Comparison of ENCODE assay signal across 8 mouse cellular contexts in genomic region chr2:45112021-45112747, GRCm38 (mm10). TPM values are rescaled to one million over a fixed set of nuclear protein-coding genes. Genes with fewer than 3 reads are reported as not detected.
DNase-seq lines count a peak whose midpoint lies in the region; ATAC-seq and TF ChIP-seq lines count a peak whose summit lies in the region.

No protein-coding gene starts in this region.

- H3K4me1 ChIP-seq in kidney, postnatal 0 days (replicated peaks; ENCODE audit: insufficient read depth, low read length) = 0 out of 2 replicates have a peak, but pooled peaks cover 2% of the 10 kb centered on the region
- no peaks in the 10 kb centered on the region for H3K4me1 ChIP-seq in brown adipose tissue, adult 24 weeks (ENCODE audit: control insufficient read depth, insufficient read depth, insufficient read length, low read length)
- peaks cover 43% of the 10 kb centered on the region for H3K4me1 ChIP-seq in hindbrain, embryonic 15.5 days (replicated peaks)
- peaks cover 52% of the 10 kb centered on the region for H3K4me1 ChIP-seq in midbrain, embryonic 10.5 days

- no peaks in the 10 kb centered on the region for H3K27me3 ChIP-seq in kidney, postnatal 0 days (ENCODE audit: insufficient read depth, low read length)
- 0 out of 2 replicates have a peak, but pooled peaks cover 2% of the 10 kb centered on the region for H3K27me3 ChIP-seq in hindbrain, embryonic 15.5 days
- no peaks in the 10 kb centered on the region for H3K27me3 ChIP-seq in midbrain, embryonic 10.5 days (ENCODE audit: low read depth, poor library complexity, severe bottlenecking)

- H3K4me2 ChIP-seq in kidney, postnatal 0 days (ENCODE audit: low read length) = peak overlapping the region; percentile 81
- peak overlapping the region; percentile 81 for H3K4me2 ChIP-seq in hindbrain, embryonic 15.5 days

- H3K36me3 ChIP-seq in kidney, postnatal 0 days (ENCODE audit: insufficient read depth, low read length) = no peaks in the 10 kb centered on the region
- H3K36me3 ChIP-seq in hindbrain, embryonic 15.5 days = no peaks in the 10 kb centered on the region
- H3K36me3 ChIP-seq in midbrain, embryonic 10.5 days = no peaks in the 10 kb centered on the region

- peak overlapping the region; percentile 86 for H3K4me3 ChIP-seq in kidney, postnatal 0 days (replicated peaks; ENCODE audit: low read depth, low read length)
- H3K4me3 ChIP-seq in brown adipose tissue, adult 24 weeks (ENCODE audit: insufficient read depth, low read depth, low read length) = peak overlapping the region; percentile 64
- H3K4me3 ChIP-seq in hindbrain, embryonic 15.5 days = peak overlapping the region; percentile 80
- peak overlapping the region; percentile 92 for H3K4me3 ChIP-seq in midbrain, embryonic 10.5 days

- TF ChIP-seq CTCF in kidney, postnatal 0 days (IDR thresholded peaks at IDR 0.05; ENCODE audit: low read depth) = no peak

- no peak for ATAC-seq in kidney, postnatal 0 days (replicated peaks; ENCODE audit: low FRiP score, low read depth)
- ATAC-seq in hindbrain, embryonic 15.5 days (ENCODE audit: low FRiP score, low read depth) = no peak
- ATAC-seq in cerebellum, adult (ENCODE audit: insufficient number of reproducible peaks, low FRiP score, low TSS enrichment) = no peak

- 10% methylated on average over 9 of the region's 9 CpGs for WGBS in kidney, postnatal 0 days
- WGBS in hindbrain, embryonic 15.5 days = 4% methylated on average over 9 of the region's 9 CpGs
- 2% methylated on average over 9 of the region's 9 CpGs for WGBS in midbrain, embryonic 10.5 days

- DNase-seq in kidney, postnatal 0 days (ENCODE audit: low spot score) = no peak
- DNase-seq in kidney, postnatal 4 days = no peak
- DNase-seq in midbrain, embryonic 10.5 days (ENCODE audit: low spot score) = peak; percentile 12
- DNase-seq in urinary bladder, postnatal 4 days (ENCODE audit: low spot score in 2 of 2) = no peak
- no peak for DNase-seq in frontal cortex, postnatal 25 days (ENCODE audit: low spot score in 2 of 2)

- no peaks in the 10 kb centered on the region for H3K9me3 ChIP-seq in kidney, postnatal 0 days (replicated peaks; ENCODE audit: low read length)
- no peaks in the 10 kb centered on the region for H3K9me3 ChIP-seq in hindbrain, embryonic 15.5 days
- no peaks in the 10 kb centered on the region for H3K9me3 ChIP-seq in midbrain, embryonic 10.5 days (replicated peaks)

- H3K9ac ChIP-seq in kidney, postnatal 0 days (ENCODE audit: low read depth, low read length) = peak overlapping the region; percentile 96
- peak overlapping the region; percentile 49 for H3K9ac ChIP-seq in hindbrain, embryonic 15.5 days

- H3K27ac ChIP-seq in kidney, postnatal 0 days = peak overlapping the region; percentile 90
- peak overlapping the region; percentile 95 for H3K27ac ChIP-seq in brown adipose tissue, adult 24 weeks (replicated peaks; ENCODE audit: low read depth, low read length)
- H3K27ac ChIP-seq in hindbrain, embryonic 15.5 days (replicated peaks) = peak overlapping the region; percentile 93
- H3K27ac ChIP-seq in midbrain, embryonic 10.5 days (replicated peaks) = peak overlapping the region; percentile 100

RNA-seq across cellular contexts. Expression of gene Zeb2, which starts 5.0 kb away (rescaled TPM):
- 31.4 and 34.1 TPM in 2 replicates for polyA plus RNA-seq in kidney, postnatal 0 days (2015; fragmentation: Nextera tagmentation; extraction: Ambion mirVana)
- polyA plus RNA-seq in brown adipose tissue, adult 24 weeks (2012; ENCODE audit: insufficient read depth, insufficient read length, missing spikeins) = 51.2 and 53.0 TPM in 2 replicates
- 37.0 and 38.0 TPM in 2 replicates for polyA plus RNA-seq in hindbrain, embryonic 15.5 days (2015; fragmentation: Nextera tagmentation; extraction: Ambion mirVana)
- 48.7 and 60.6 TPM in 2 replicates for polyA plus RNA-seq in midbrain, embryonic 10.5 days (2016; fragmentation: Nextera tagmentation; extraction: Ambion mirVana)
